Mouse (Mus musculus) limb, embryonic 12.5 days (tissue): ENCODE measurements around the gene Cdh4. TPM values are rescaled to one million over a fixed set of nuclear protein-coding genes. Genes with fewer than 3 reads are reported as not detected.

Experiments used
- ATAC-seq: fragments of 200-750 bp; cut with Nextera tagmentation; 2 replicates; pipeline ENCODE4 v1.8.0; 2017; ENCODE audit warnings: low read depth, moderate TSS enrichment; ENCODE audit not compliant: insufficient number of reproducible peaks, insufficient read depth, low FRiP score, low TSS enrichment
- H3K27ac ChIP-seq: fragments of 300-500 bp; sonication (generic); 2 replicates; pipeline ENCODE4 v1.5.1; 2016; ENCODE audit warnings: mild to moderate bottlenecking, moderate library complexity
- H3K27me3 ChIP-seq: fragments of 300-500 bp; sonication (generic); 2 replicates; pipeline ENCODE4 v1.6.1; 2016; ENCODE audit warnings: mild to moderate bottlenecking, moderate library complexity
- H3K36me3 ChIP-seq: fragments of 300-500 bp; sonication (generic); 2 replicates; pipeline ENCODE4 v1.6.1; 2016; ENCODE audit warnings: mild to moderate bottlenecking, moderate library complexity
- H3K4me1 ChIP-seq: fragments of 300-500 bp; sonication (generic); replicated peaks from 2 replicates; pipeline ENCODE4 v1.6.1; 2016
- H3K4me2 ChIP-seq: fragments of 300-500 bp; sonication (generic); 2 replicates; pipeline ENCODE4 v1.6.1; 2016; ENCODE audit warnings: mild to moderate bottlenecking, moderate library complexity
- H3K4me3 ChIP-seq: fragments of 300-500 bp; sonication (generic); replicated peaks from 2 replicates; pipeline ENCODE4 v1.5.1; 2016; ENCODE audit warnings: mild to moderate bottlenecking
- H3K9ac ChIP-seq: fragments of 300-500 bp; sonication (generic); replicated peaks from 2 replicates; pipeline ENCODE4 v1.6.1; 2016; ENCODE audit warnings: mild to moderate bottlenecking, moderate library complexity
- H3K9me3 ChIP-seq: fragments of 300-500 bp; sonication (generic); 2 replicates; pipeline ENCODE4 v1.6.1; 2016; ENCODE audit warnings: mild to moderate bottlenecking, moderate library complexity
- WGBS: fragments of 180-500 bp; shearing (Covaris S2); methylation state at CpG from one replicate; pipeline ENCODE4 v1.1.7; 2016; 5-methylcytosine and 5-hydroxymethylcytosine counted together
- polyA plus RNA-seq: library from polyadenylated mRNA; unstranded; fragments of >200 nt; fragmentation: Nextera tagmentation; extraction: Ambion mirVana; gene quantifications from 2 replicates; pipeline ENCODE4 v1.2.1, GENCODE M21; 2016

Cdh4 gene
- polyA plus RNA-seq, 1 experiment from 2014 or later: 9.3 TPM

- no peaks in the 10 kb centered on the region for H3K36me3 ChIP-seq
- peaks cover 42% of the 10 kb centered on the region for H3K27me3 ChIP-seq
- H3K4me3 ChIP-seq: no peak overlapping the region
- WGBS: 27% methylated on average over 10 of the region's 10 CpGs
- no peak overlapping the region for H3K9ac ChIP-seq
- ATAC-seq: no peak
- peaks cover 32% of the 10 kb centered on the region for H3K4me1 ChIP-seq
- no peaks in the 10 kb centered on the region for H3K9me3 ChIP-seq
- H3K27ac ChIP-seq: no peak overlapping the region
- H3K4me2 ChIP-seq: no peak overlapping the region
These were observed 228.5 kb downstream of the Cdh4 start for GRCm38 (mm10) chr2:179670689-179671088.

- WGBS: 71% methylated on average over 5 of the region's 5 CpGs
- peaks cover 12% of the 10 kb centered on the region for H3K4me1 ChIP-seq
- H3K9me3 ChIP-seq: no peaks in the 10 kb centered on the region
- H3K4me2 ChIP-seq: no peak overlapping the region
- H3K9ac ChIP-seq: no peak overlapping the region
- H3K4me3 ChIP-seq: no peak overlapping the region
- H3K27me3 ChIP-seq: peaks cover 32% of the 10 kb centered on the region
- no peak for ATAC-seq
- H3K27ac ChIP-seq: no peak overlapping the region
- no peaks in the 10 kb centered on the region for H3K36me3 ChIP-seq
These were observed 237.6 kb downstream of the Cdh4 start for GRCm38 (mm10) chr2:179679866-179680265.

GRCm38 (mm10) chr2:179681386-179681785 lies 239.2 kb downstream of the Cdh4 start:
- WGBS: 79% methylated on average over 1 of the region's 1 CpGs
- peaks cover 45% of the 10 kb centered on the region for H3K27me3 ChIP-seq
- ATAC-seq: no peak
- H3K36me3 ChIP-seq: no peaks in the 10 kb centered on the region
- H3K4me2 ChIP-seq: no peak overlapping the region
- peaks cover 13% of the 10 kb centered on the region for H3K4me1 ChIP-seq
- H3K9ac ChIP-seq: no peak overlapping the region
- no peak overlapping the region for H3K27ac ChIP-seq
- no peak overlapping the region for H3K4me3 ChIP-seq
- no peaks in the 10 kb centered on the region for H3K9me3 ChIP-seq

- 7% methylated on average over 12 of the region's 12 CpGs for WGBS
- H3K27me3 ChIP-seq: peaks cover 43% of the 10 kb centered on the region
- no peak overlapping the region for H3K4me3 ChIP-seq
- no peak for ATAC-seq
- H3K9me3 ChIP-seq: no peaks in the 10 kb centered on the region
- no peak overlapping the region for H3K27ac ChIP-seq
- no peaks in the 10 kb centered on the region for H3K36me3 ChIP-seq
- H3K9ac ChIP-seq: no peak overlapping the region
- H3K4me1 ChIP-seq: peaks cover 23% of the 10 kb centered on the region
- peak overlapping the region; percentile 8; the same call in 1 of the 2 replicates for H3K4me2 ChIP-seq
These were observed 245.0 kb downstream of the Cdh4 start for GRCm38 (mm10) chr2:179687243-179687681.

GRCm38 (mm10) chr2:179688976-179689375 lies 246.7 kb downstream of the Cdh4 start:
- Histone ChIP-seq H3K36me3 (no peaks in the 10 kb centered on the region), H3K9ac (no peak overlapping the region), H3K9me3 (no peaks in the 10 kb centered on the region), H3K27me3 (peaks cover 54% of the 10 kb centered on the region), H3K27ac (no peak overlapping the region), H3K4me1 (peaks cover 20% of the 10 kb centered on the region), H3K4me2 (no peak overlapping the region), H3K4me3 (no peak overlapping the region)
- 77% methylated on average over 5 of the region's 5 CpGs for WGBS
- no peak for ATAC-seq

GRCm38 (mm10) chr2:179689761-179690160 lies 247.5 kb downstream of the Cdh4 start:
- Histone ChIP-seq H3K27ac (no peak overlapping the region), H3K4me3 (no peak overlapping the region), H3K9me3 (no peaks in the 10 kb centered on the region), H3K4me1 (peaks cover 20% of the 10 kb centered on the region), H3K9ac (no peak overlapping the region), H3K4me2 (no peak overlapping the region), H3K27me3 (peaks cover 55% of the 10 kb centered on the region), H3K36me3 (no peaks in the 10 kb centered on the region)
- ATAC-seq: no peak
- WGBS: 67% methylated on average over 3 of the region's 3 CpGs

GRCm38 (mm10) chr2:179690571-179690970 lies 248.3 kb downstream of the Cdh4 start:
- H3K9ac ChIP-seq: no peak overlapping the region
- no peak for ATAC-seq
- 74% methylated on average over 7 of the region's 7 CpGs for WGBS
- H3K4me3 ChIP-seq: no peak overlapping the region
- H3K9me3 ChIP-seq: no peaks in the 10 kb centered on the region
- H3K4me2 ChIP-seq: no peak overlapping the region
- H3K4me1 ChIP-seq: peaks cover 21% of the 10 kb centered on the region
- H3K27me3 ChIP-seq: peaks cover 52% of the 10 kb centered on the region
- H3K27ac ChIP-seq: no peak overlapping the region
- H3K36me3 ChIP-seq: no peaks in the 10 kb centered on the region

GRCm38 (mm10) chr2:179694936-179695335 lies 252.7 kb downstream of the Cdh4 start:
- H3K9me3 ChIP-seq: no peaks in the 10 kb centered on the region
- H3K4me1 ChIP-seq: peaks cover 30% of the 10 kb centered on the region
- no peak overlapping the region for H3K9ac ChIP-seq
- WGBS: 62% methylated on average over 9 of the region's 9 CpGs
- no peaks in the 10 kb centered on the region for H3K36me3 ChIP-seq
- no peak overlapping the region for H3K4me2 ChIP-seq
- H3K4me3 ChIP-seq: no peak overlapping the region
- no peak for ATAC-seq
- H3K27ac ChIP-seq: no peak overlapping the region
- peaks cover 47% of the 10 kb centered on the region for H3K27me3 ChIP-seq

GRCm38 (mm10) chr2:179697601-179698000 lies 255.4 kb downstream of the Cdh4 start:
- no peak for ATAC-seq
- 70% methylated on average over 8 of the region's 8 CpGs for WGBS

GRCm38 (mm10) chr2:179698196-179698985 lies 256.2 kb downstream of the Cdh4 start:
- no peak overlapping the region for H3K4me3 ChIP-seq
- H3K4me1 ChIP-seq: peaks cover 30% of the 10 kb centered on the region
- peaks cover 37% of the 10 kb centered on the region for H3K27me3 ChIP-seq
- H3K9ac ChIP-seq: no peak overlapping the region
- WGBS: 49% methylated on average over 12 of the region's 12 CpGs
- H3K27ac ChIP-seq: no peak overlapping the region
- H3K4me2 ChIP-seq: no peak overlapping the region
- H3K9me3 ChIP-seq: no peaks in the 10 kb centered on the region
- ATAC-seq: no peak
- H3K36me3 ChIP-seq: no peaks in the 10 kb centered on the region

More at GRCm38 (mm10) chr2:179697601-179698000, 255.4 kb downstream of the Cdh4 start:
- Histone ChIP-seq H3K36me3 (no peaks in the 10 kb centered on the region), H3K27me3 (peaks cover 44% of the 10 kb centered on the region), H3K4me1 (peaks cover 30% of the 10 kb centered on the region), H3K27ac (no peak overlapping the region), H3K9ac (no peak overlapping the region), H3K4me2 (no peak overlapping the region), H3K4me3 (no peak overlapping the region), H3K9me3 (no peaks in the 10 kb centered on the region)

GRCm38 (mm10) chr2:179705043-179705442 lies 262.8 kb downstream of the Cdh4 start:
- ATAC-seq: no peak
- no peaks in the 10 kb centered on the region for H3K9me3 ChIP-seq
- no peak overlapping the region for H3K4me2 ChIP-seq
- no peak overlapping the region for H3K4me3 ChIP-seq
- no peak overlapping the region for H3K9ac ChIP-seq
- 0 out of 2 replicates have a peak, but pooled peaks cover 14% of the 10 kb centered on the region for H3K27me3 ChIP-seq
- 87% methylated on average over 11 of the region's 11 CpGs for WGBS
- H3K4me1 ChIP-seq: no peaks in the 10 kb centered on the region
- no peaks in the 10 kb centered on the region for H3K36me3 ChIP-seq
- H3K27ac ChIP-seq: no peak overlapping the region

- no peak for ATAC-seq
- Histone ChIP-seq H3K4me1 (no peaks in the 10 kb centered on the region), H3K9me3 (no peaks in the 10 kb centered on the region), H3K4me2 (no peak overlapping the region), H3K36me3 (no peaks in the 10 kb centered on the region), H3K27me3 (0 out of 2 replicates have a peak, but pooled peaks cover 15% of the 10 kb centered on the region), H3K4me3 (no peak overlapping the region), H3K9ac (no peak overlapping the region), H3K27ac (no peak overlapping the region)
- WGBS: 79% methylated on average over 7 of the region's 7 CpGs
These were observed 263.2 kb downstream of the Cdh4 start for GRCm38 (mm10) chr2:179705461-179705860.
